Mouse (Mus musculus): ENCODE measurements around the gene Dram1.

GRCm38 (mm10) chr10:88274045-88274444 lies 104.8 kb downstream of the Dram1 start:
- TF ChIP-seq CTCF (IDR thresholded peaks at IDR 0.05; ENCODE audit: extremely low read depth, insufficient read depth, low read length) (no peak), POLR2A (IDR thresholded peaks at IDR 0.05; ENCODE audit: extremely low read depth, insufficient read depth, low read length) (no peak)
